8 mouse cellular contexts compared by ENCODE assay signal in the genomic region with DNA sequence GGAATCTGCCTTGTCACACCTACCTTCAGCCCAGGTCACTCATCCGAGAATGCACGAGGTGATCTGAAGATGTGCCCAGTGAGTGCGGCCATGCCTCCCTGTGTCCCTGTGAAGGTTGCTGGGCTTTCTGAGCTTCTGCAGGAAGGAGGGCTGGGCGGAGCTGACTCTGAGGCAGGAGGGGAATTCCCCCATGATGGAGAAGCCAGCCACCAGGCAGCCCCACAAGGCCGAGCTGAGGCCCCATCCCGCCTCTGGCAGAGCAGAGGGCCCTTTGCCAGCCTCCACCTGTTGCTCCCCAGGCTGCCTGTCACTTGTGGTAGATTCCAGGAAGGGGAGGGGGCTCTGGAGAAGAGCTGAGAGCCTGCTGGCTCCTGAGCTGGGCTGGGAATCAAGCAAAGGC. TPM values are rescaled to one million over a fixed set of nuclear protein-coding genes. Genes with fewer than 3 reads are reported as not detected.
A peak's percentile ranks its signal among the peaks of the same experiment; 100 is the strongest.
DNase-seq lines count a peak whose midpoint lies in the region; ATAC-seq and TF ChIP-seq lines count a peak whose summit lies in the region.

A gene (minus strand): TSS at position 108 of the 400 bp plus-strand sequence.

- no peaks in the 10 kb centered on the region; the same call in 1 of the 2 replicates for H3K4me1 ChIP-seq in limb, embryonic 14.5 days (ENCODE audit: control insufficient read depth, insufficient read depth, low read length)
- no peaks in the 10 kb centered on the region for H3K4me1 ChIP-seq in neural tube, embryonic 15.5 days

- 27% methylated on average over 6 of the region's 6 CpGs for WGBS in limb, embryonic 14.5 days
- 41% methylated on average over 6 of the region's 6 CpGs for WGBS in neural tube, embryonic 15.5 days

- TF ChIP-seq POLR2A in limb, embryonic 14.5 days (IDR thresholded peaks at IDR 0.05; ENCODE audit: borderline replicate concordance, extremely low read depth, insufficient read depth, insufficient read length) = no peak

- H3K9ac ChIP-seq in limb, embryonic 14.5 days (ENCODE audit: low read depth, low read length, severe bottlenecking) = no peak within 1 kb of the TSS
- no peak within 1 kb of the TSS for H3K9ac ChIP-seq in neural tube, embryonic 15.5 days (replicated peaks)

- no peaks in the 10 kb centered on the region for H3K9me3 ChIP-seq in limb, embryonic 14.5 days (ENCODE audit: control insufficient read depth, low read length)
- no peaks in the 10 kb centered on the region for H3K9me3 ChIP-seq in neural tube, embryonic 15.5 days (replicated peaks)

- no peak within 1 kb of the TSS for H3K4me3 ChIP-seq in limb, embryonic 14.5 days (replicated peaks; ENCODE audit: low read length)
- no peak within 1 kb of the TSS for H3K4me3 ChIP-seq in neural tube, embryonic 15.5 days (replicated peaks)

- no peak for DNase-seq in left cerebral cortex, adult 18-20 months (ENCODE audit: low spot score in 2 of 2)
- no peak for DNase-seq in left cerebral cortex, adult 11 months (ENCODE audit: low spot score)
- peak; percentile 53 for DNase-seq in adrenal gland, postnatal 25 days
- peak in 1 of 2 experiments; percentile 52 for DNase-seq in gastrocnemius, postnatal 4 days (ENCODE audit: low spot score in 2 of 2)
- DNase-seq in limb, embryonic 14.5 days (ENCODE audit: low spot score) = peak; percentile 49
- no peak for DNase-seq in c-Kit-positive CD71-positive TER-119-positive erythroid progenitor cells, embryonic 14.5 days (ENCODE audit: low spot score)

- no peaks in the 10 kb centered on the region for H3K36me3 ChIP-seq in limb, embryonic 14.5 days (ENCODE audit: control insufficient read depth, insufficient read depth, low read length)
- no peaks in the 10 kb centered on the region for H3K36me3 ChIP-seq in neural tube, embryonic 15.5 days

- H3K4me2 ChIP-seq in limb, embryonic 14.5 days (replicated peaks; ENCODE audit: low read depth, low read length, severe bottlenecking) = 0 out of 2 replicates have a peak within 1 kb of the TSS, but pooled peaks have one; percentile 16
- no peak within 1 kb of the TSS for H3K4me2 ChIP-seq in neural tube, embryonic 15.5 days

- H3K27me3 ChIP-seq in limb, embryonic 14.5 days (ENCODE audit: control insufficient read depth, insufficient read depth, low read length) = no peaks in the 10 kb centered on the region
- no peaks in the 10 kb centered on the region for H3K27me3 ChIP-seq in neural tube, embryonic 15.5 days (replicated peaks)

- ATAC-seq in inflammation-experienced regulatory T-cells, adult 6 months = peak; percentile 67
- peak; percentile 44; the same call in 1 of the 2 replicates for ATAC-seq in limb, embryonic 14.5 days (ENCODE audit: low FRiP score, low read depth)
- no peak for ATAC-seq in neural tube, embryonic 15.5 days (ENCODE audit: low FRiP score)

- H3K27ac ChIP-seq in limb, embryonic 14.5 days (replicated peaks; ENCODE audit: low read depth, low read length) = no peak within 1 kb of the TSS
- no peak within 1 kb of the TSS for H3K27ac ChIP-seq in neural tube, embryonic 15.5 days (replicated peaks)

RNA-seq across cellular contexts. Expression of the gene that starts here (rescaled TPM):
- total RNA-seq in left cerebral cortex, adult 18-20 months (2021) = 10 to 100 TPM; 34.7 to 35.6 TPM
- 79.9 and 97.1 TPM in 2 replicates for total RNA-seq in adrenal gland, postnatal 25 days (2021)
- total RNA-seq in gastrocnemius, postnatal 4 days (2021) = 10 to 100 TPM; 44.4 to 51.3 TPM
- 100 to 1,000 TPM in 2 of 3 experiments, 10 to 100 TPM in 1; 64.4 to 113 (median 110) TPM for polyA plus RNA-seq in inflammation-experienced regulatory T-cells, adult 6 months (2017; shearing (Covaris generic))
- 21.6 and 24.8 TPM in 2 replicates for polyA plus RNA-seq in limb, embryonic 14.5 days (2012; rRNA removed)
- polyA plus RNA-seq in limb, embryonic 14.5 days (2014; fragmentation: Nextera tagmentation; extraction: Ambion mirVana) = 20.0 and 20.6 TPM in 2 replicates
- polyA plus RNA-seq in neural tube, embryonic 15.5 days (2015; fragmentation: Nextera tagmentation; extraction: Ambion mirVana) = 20.0 and 23.2 TPM in 2 replicates

Comparison
In these comparisons a context has a peak if more than half of its experiments do, and no peak if none do; other contexts are left out.
1. DNase-seq: peak in adrenal gland, postnatal 25 days (single experiment) and limb, embryonic 14.5 days (single experiment); none in left cerebral cortex, adult 18-20 months (0 of 2), left cerebral cortex, adult 11 months (single experiment) and c-Kit-positive CD71-positive TER-119-positive erythroid progenitor cells, embryonic 14.5 days (single experiment).